ENCODE assay signal across 8 mouse cellular contexts in genomic region chr5:38307255-38308101, GRCm38 (mm10). TPM values are rescaled to one million over a fixed set of nuclear protein-coding genes. Genes with fewer than 3 reads are reported as not detected.
DNase-seq lines count a peak whose midpoint lies in the region; ATAC-seq lines count a peak whose summit lies in the region.

No protein-coding gene starts in this region.

- no peak overlapping the region for H3K9ac ChIP-seq in hindbrain, embryonic 11.5 days (ENCODE audit: low read depth, low read length)

- WGBS in hindbrain, embryonic 11.5 days, result 9% methylated on average over 26 of the region's 26 CpGs

- no peaks in the 10 kb centered on the region for H3K36me3 ChIP-seq in hindbrain, embryonic 11.5 days (ENCODE audit: control insufficient read depth, insufficient read depth, low read length)

- H3K4me2 ChIP-seq in hindbrain, embryonic 11.5 days (replicated peaks; ENCODE audit: low read depth, low read length), result peak overlapping the region; percentile 21

- H3K4me1 ChIP-seq in hindbrain, embryonic 11.5 days (replicated peaks; ENCODE audit: control insufficient read depth, insufficient read depth, low read length), result no peaks in the 10 kb centered on the region

- H3K9me3 ChIP-seq in hindbrain, embryonic 11.5 days (ENCODE audit: control insufficient read depth, low read length), result no peaks in the 10 kb centered on the region

- no peak overlapping the region for H3K27ac ChIP-seq in hindbrain, embryonic 11.5 days (ENCODE audit: low read depth, low read length)

- peak; percentile 85 for DNase-seq in MN1 (ENCODE audit: low spot score)
- DNase-seq in cerebellum, adult 9-10 months, result peak; percentile 91
- peak; percentile 96 for DNase-seq in hindbrain, embryonic 11.5 days (ENCODE audit: low spot score)
- peak; percentile 95 to 97 for DNase-seq in layer of hippocampus, postnatal 10 days (ENCODE audit: low spot score in 2 of 2)
- peak; percentile 91 for DNase-seq in lung, postnatal 10 days
- peak; percentile 53 for DNase-seq in retina, adult 2 months (ENCODE audit: low read depth, low spot score)
- DNase-seq in thymus, postnatal 36 days, result peak; percentile 79 to 81

- no peaks in the 10 kb centered on the region for H3K27me3 ChIP-seq in hindbrain, embryonic 11.5 days (ENCODE audit: control insufficient read depth, insufficient read depth, low read length)

- peak; percentile 96 for ATAC-seq in frontal cortex, adult (ENCODE audit: low TSS enrichment)
- ATAC-seq in hindbrain, embryonic 11.5 days (ENCODE audit: low FRiP score), result peak; percentile 90

- peak overlapping the region; percentile 16; the same call in 1 of the 2 replicates for H3K4me3 ChIP-seq in hindbrain, embryonic 11.5 days (ENCODE audit: low read depth, low read length)

RNA-seq across cellular contexts. Expression of gene Drd5, which starts 11.7 kb away (rescaled TPM):
- polyA plus RNA-seq in hindbrain, embryonic 11.5 days (2014; fragmentation: Nextera tagmentation; extraction: Ambion mirVana), result not detected in 2 replicates
- 1 to 10 TPM; 3.8 to 4.1 TPM for total RNA-seq in layer of hippocampus, postnatal 10 days (2021)

RNA-seq across cellular contexts. Expression of gene Otop1, which starts 31.7 kb away (rescaled TPM):
- polyA plus RNA-seq in hindbrain, embryonic 11.5 days (2014; fragmentation: Nextera tagmentation; extraction: Ambion mirVana), result 0.14 TPM in 1 of 2 replicates, not detected in the other
- total RNA-seq in layer of hippocampus, postnatal 10 days (2021), result under 1 TPM in 1 of 2 experiments, not detected in 1; 0.16 TPM

RNA-seq across cellular contexts. Expression of gene Tmem128, which starts 47.5 kb away (rescaled TPM):
- polyA plus RNA-seq in hindbrain, embryonic 11.5 days (2014; fragmentation: Nextera tagmentation; extraction: Ambion mirVana), result 105 TPM in 2 replicates
- 10 to 100 TPM; 41.0 to 43.4 TPM for total RNA-seq in layer of hippocampus, postnatal 10 days (2021)
